Mouse (Mus musculus) C2C12 (cell line): ENCODE measurements around the gene Fam71b.

ENCODE experiments used
- CTCF ChIP-seq: IDR thresholded peaks from one replicate; pipeline ENCODE4 v1.5.1; 2011; ENCODE audit not compliant: control insufficient read depth, insufficient read depth, insufficient read length
- MAX ChIP-seq: IDR thresholded peaks from one replicate; pipeline ENCODE4 v1.6.1; 2011; ENCODE audit warnings: mild to moderate bottlenecking, control low read depth
- USF1 ChIP-seq: IDR thresholded peaks from one replicate; pipeline ENCODE4 v1.6.1; 2011; ENCODE audit warnings: low read depth, mild to moderate bottlenecking, control low read depth, moderate library complexity

DNA sequence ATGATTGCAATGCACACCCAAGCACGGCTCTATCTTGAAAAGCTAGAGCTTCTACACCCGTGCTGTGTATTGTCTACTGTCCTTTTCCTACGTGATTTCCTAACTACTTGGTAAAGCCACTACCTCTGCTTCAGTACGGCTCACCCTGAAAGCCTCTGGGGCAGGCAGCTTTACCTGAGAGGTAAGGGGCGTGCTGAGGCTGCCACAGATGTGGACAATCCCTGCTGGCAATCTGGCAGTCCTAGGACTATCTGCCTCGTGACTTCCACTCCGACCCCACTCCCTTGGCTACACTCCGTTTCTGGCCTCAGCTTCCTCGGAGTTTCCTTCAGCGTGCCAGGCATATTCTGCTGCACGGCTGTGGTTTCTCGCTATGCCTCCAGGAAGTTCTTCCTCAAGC is 5.2 kb downstream of the Fam71b start:
- TF ChIP-seq CTCF (no peak), MAX (no peak), USF1 (no peak)
